Mouse (Mus musculus) small intestine, adult 2 months (tissue): ENCODE results near the gene Eddm3b. TPM values are rescaled to one million over a fixed set of nuclear protein-coding genes. Genes with fewer than 3 reads are reported as not detected.

Source experiments
- H3K27ac ChIP-seq: fragments of 200-500 bp; 2 replicates; pipeline ENCODE4 v1.5.1; 2012; ENCODE audit warnings: low read depth, low read length, control low read depth, inconsistent platforms; ENCODE audit not compliant: insufficient read depth
- H3K27me3 ChIP-seq: fragments of 200-500 bp; 2 replicates; pipeline ENCODE4 v1.6.1; 2012; ENCODE audit warnings: mild to moderate bottlenecking, moderate library complexity, low read length, inconsistent platforms; ENCODE audit not compliant: control insufficient read depth, insufficient read depth
- H3K36me3 ChIP-seq: fragments of 200-500 bp; 2 replicates; pipeline ENCODE4 v1.6.1; 2012; ENCODE audit warnings: mild to moderate bottlenecking, low read length, control low read depth, inconsistent platforms; ENCODE audit not compliant: control insufficient read depth, insufficient read depth
- H3K4me1 ChIP-seq: fragments of 200-500 bp; 2 replicates; pipeline ENCODE4 v1.6.1; 2012; ENCODE audit warnings: low read length, inconsistent platforms, mixed read lengths; ENCODE audit not compliant: control insufficient read depth, insufficient read depth, insufficient read length
- H3K4me3 ChIP-seq: fragments of 200-500 bp; 2 replicates; pipeline ENCODE4 v1.5.1; 2012; ENCODE audit warnings: low read depth, mild to moderate bottlenecking, control low read depth, inconsistent platforms, low read length, moderate library complexity
- CTCF ChIP-seq: fragments of 200-500 bp; IDR thresholded peaks from 2 replicates; pipeline ENCODE4 v1.5.1; 2012; ENCODE audit warnings: low read depth, mild to moderate bottlenecking, control low read depth, inconsistent platforms, low read length, moderate library complexity, mixed read lengths; ENCODE audit not compliant: insufficient replicate concordance, insufficient read length; ENCODE audit errors: extremely low read depth
- POLR2A ChIP-seq: fragments of 200-500 bp; IDR thresholded peaks from 2 replicates; pipeline ENCODE4 v1.6.1; 2012; ENCODE audit warnings: low read depth, mild to moderate bottlenecking, control low read depth, inconsistent platforms, low read length, moderate library complexity
- WGBS: fragments of 180-500 bp; shearing (Covaris S2); methylation state at CpG from one replicate; pipeline ENCODE4 v1.1.7; 2018; 5-methylcytosine and 5-hydroxymethylcytosine counted together
- polyA plus RNA-seq: library from polyadenylated mRNA; depleted of rRNA; stranded (reverse); fragments of >200 nt; gene quantifications from 2 replicates; pipeline ENCODE4 v1.2.3, GENCODE M21; 2012

Gene Eddm3b
- polyA plus RNA-seq, 1 experiment: not detected

DNA sequence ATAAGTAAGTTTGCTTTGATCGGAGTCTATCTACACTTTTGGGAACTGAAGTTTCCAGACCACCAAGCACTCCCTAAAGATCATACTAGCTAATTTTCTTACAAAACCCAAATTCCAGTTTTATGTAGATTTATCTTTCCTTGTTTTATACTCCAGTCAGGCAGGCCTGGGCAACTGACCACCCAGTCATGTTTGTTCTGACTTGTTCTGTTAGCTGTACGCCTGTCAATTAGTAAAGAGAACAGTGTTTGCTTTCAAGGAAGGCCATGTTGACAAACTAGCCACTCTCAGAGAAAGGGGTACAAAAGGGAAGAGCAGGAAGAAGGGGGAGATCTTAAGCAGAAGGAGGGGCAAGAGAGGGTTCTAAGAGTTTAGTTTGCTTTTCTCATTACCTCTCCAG is 9.9 kb upstream of the Eddm3b start:
- peaks cover 10% of the 10 kb centered on the region for H3K36me3 ChIP-seq
- H3K4me3 ChIP-seq: no peak overlapping the region
- no peak for TF ChIP-seq POLR2A
- H3K27ac ChIP-seq: no peak overlapping the region
- WGBS: 93% methylated on average over 2 of the region's 2 CpGs
- no peaks in the 10 kb centered on the region for H3K27me3 ChIP-seq
- no peaks in the 10 kb centered on the region for H3K4me1 ChIP-seq

DNA sequence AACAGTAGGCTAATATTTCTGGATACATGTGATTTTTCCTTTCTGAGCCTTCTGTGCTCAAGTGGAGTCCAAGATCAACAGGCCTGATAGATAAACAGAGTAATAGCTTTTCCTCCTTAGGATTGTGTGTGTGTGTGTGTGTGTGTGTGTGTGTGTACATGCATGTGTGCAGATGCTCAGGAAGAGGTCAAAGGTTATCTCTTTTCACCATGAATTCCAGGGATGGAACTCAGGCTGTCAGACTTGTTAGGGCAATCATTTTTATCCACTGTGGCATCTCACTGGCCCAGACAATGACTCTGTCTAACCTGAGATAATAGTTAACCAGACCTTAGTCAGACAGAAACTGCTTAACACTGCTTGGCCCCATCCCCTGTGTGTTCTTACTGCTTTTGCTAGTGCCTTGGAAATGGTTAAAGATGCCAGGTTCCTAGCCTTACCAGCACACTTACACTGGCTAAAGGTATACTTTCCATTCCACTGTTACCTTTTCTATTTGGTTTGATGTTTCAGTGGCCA is 7.7 kb upstream of the Eddm3b start:
- Histone ChIP-seq H3K4me1 (no peaks in the 10 kb centered on the region), H3K36me3 (peaks cover 10% of the 10 kb centered on the region), H3K27me3 (no peaks in the 10 kb centered on the region), H3K4me3 (no peak overlapping the region), H3K27ac (peak overlapping the region; percentile 40; the same call in 1 of the 2 replicates)
- TF ChIP-seq CTCF (no peak), POLR2A (no peak)

DNA sequence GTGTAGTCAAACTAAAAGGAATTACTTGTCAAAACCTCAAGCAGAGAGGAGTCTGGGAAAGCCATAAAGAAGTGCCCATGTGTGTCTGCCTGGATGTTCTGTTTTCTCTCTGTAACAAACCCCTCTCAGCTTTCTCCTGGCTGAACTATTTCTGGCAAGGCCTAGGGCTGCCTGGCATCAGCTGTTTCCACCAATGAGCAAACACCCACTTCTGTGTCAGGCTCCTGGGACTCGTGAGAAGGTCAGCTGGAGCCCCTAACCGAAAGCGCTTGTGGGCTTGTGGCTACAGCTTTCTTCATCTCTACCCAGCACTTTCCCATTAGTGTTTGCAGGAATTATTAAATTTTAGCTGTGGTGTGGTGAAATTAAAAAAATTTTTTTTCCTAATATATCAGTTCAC is 2.3 kb upstream of the Eddm3b start:
- H3K36me3 ChIP-seq: no peaks in the 10 kb centered on the region
- H3K4me1 ChIP-seq: no peaks in the 10 kb centered on the region
- no peaks in the 10 kb centered on the region for H3K27me3 ChIP-seq
- TF ChIP-seq CTCF (no peak), POLR2A (no peak)
- no peak overlapping the region for H3K27ac ChIP-seq
- 69% methylated on average over 3 of the region's 3 CpGs for WGBS
- H3K4me3 ChIP-seq: no peak overlapping the region

DNA sequence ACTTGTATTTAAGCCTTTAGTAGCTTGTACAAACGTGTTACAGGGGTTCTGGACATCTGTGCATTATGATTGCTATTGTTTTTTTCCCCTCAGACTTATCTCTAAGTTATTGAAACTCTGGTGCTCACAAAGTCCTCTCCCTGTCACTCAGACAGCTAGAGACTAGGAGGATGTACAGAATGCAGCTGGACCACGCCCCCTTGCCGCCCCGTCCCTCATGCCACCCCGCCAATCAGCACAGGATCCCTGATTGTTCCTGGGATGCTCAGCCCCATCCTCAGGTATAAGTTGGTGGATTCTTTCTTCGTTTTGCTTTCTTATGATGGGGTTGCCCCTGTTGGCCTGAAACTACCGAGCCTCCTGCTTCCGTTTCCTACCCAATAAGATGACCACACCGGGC is 750 bp upstream of the Eddm3b start:
- H3K4me1 ChIP-seq: no peaks in the 10 kb centered on the region
- WGBS: 65% methylated on average over 9 of the region's 9 CpGs

DNA sequence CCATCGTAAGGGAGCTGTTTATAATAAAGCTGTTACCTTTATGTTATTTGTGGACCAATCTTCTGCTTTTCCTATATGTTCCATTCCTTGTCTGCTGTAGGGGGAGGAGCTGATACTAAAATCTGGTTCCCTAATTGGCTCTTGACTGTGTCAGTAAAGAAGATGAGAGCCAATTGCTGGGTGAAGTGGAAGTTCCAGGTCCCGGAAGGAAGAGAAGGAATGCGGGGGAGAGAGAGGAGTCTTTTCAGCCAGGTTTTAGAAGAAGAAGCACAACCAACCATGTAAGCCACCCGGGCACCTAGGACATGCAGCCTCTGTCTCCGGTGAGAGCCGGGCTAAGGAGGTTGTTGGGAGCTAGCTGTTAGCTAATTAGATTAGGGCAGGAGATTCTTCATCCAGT is 11.5 kb downstream of the Eddm3b start:
- no peak overlapping the region for H3K4me3 ChIP-seq
- no peaks in the 10 kb centered on the region for H3K27me3 ChIP-seq
- H3K36me3 ChIP-seq: no peaks in the 10 kb centered on the region
- H3K4me1 ChIP-seq: peaks cover 7% of the 10 kb centered on the region; the same call in 1 of the 2 replicates
- H3K27ac ChIP-seq: no peak overlapping the region
- TF ChIP-seq CTCF (no peak), POLR2A (no peak)
- 92% methylated on average over 6 of the region's 6 CpGs for WGBS

More for the DNA sequence above, 750 bp upstream of the Eddm3b start:
- Histone ChIP-seq H3K27ac (no peak overlapping the region), H3K4me3 (no peak overlapping the region), H3K36me3 (no peaks in the 10 kb centered on the region), H3K27me3 (no peaks in the 10 kb centered on the region)
- TF ChIP-seq POLR2A: no peak
- TF ChIP-seq CTCF: no peak

DNA sequence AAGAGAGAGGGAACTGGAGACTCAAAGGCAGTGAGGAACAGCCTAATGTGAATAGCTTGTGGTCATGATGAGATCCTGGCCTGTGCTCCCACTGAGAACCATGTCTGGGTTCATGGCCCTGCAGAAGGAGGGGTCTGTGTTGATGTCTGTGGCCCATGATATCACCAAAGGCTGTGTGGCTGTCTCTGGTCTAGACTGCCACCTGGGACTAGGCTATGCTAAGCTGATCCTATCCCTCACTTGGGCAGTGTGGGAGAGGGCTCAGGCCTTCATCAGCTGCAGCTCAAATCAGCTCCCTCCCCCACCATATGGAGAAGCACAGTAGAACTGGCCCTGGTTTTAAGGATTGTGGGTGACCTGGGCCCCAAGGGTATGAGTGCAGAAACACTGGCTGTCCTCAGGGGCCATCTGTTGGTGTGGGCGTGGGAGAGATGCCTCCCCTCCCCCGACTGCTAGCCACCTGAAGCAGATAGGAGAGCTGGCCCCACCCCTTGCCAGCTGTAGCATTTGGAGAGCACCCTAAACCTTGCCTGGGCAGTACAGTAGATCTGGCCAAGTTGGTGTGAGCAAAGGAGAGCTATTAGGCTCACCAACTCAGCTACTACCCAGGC is 13.5 kb downstream of the Eddm3b start:
- TF ChIP-seq CTCF (no peak), POLR2A (no peak)
- Histone ChIP-seq H3K27me3 (no peaks in the 10 kb centered on the region), H3K4me3 (no peak overlapping the region), H3K36me3 (no peaks in the 10 kb centered on the region), H3K27ac (peak overlapping the region; percentile 10; the same call in 1 of the 2 replicates), H3K4me1 (peaks cover 7% of the 10 kb centered on the region; the same call in 1 of the 2 replicates)
- WGBS: 27% methylated on average over 2 of the region's 2 CpGs

DNA sequence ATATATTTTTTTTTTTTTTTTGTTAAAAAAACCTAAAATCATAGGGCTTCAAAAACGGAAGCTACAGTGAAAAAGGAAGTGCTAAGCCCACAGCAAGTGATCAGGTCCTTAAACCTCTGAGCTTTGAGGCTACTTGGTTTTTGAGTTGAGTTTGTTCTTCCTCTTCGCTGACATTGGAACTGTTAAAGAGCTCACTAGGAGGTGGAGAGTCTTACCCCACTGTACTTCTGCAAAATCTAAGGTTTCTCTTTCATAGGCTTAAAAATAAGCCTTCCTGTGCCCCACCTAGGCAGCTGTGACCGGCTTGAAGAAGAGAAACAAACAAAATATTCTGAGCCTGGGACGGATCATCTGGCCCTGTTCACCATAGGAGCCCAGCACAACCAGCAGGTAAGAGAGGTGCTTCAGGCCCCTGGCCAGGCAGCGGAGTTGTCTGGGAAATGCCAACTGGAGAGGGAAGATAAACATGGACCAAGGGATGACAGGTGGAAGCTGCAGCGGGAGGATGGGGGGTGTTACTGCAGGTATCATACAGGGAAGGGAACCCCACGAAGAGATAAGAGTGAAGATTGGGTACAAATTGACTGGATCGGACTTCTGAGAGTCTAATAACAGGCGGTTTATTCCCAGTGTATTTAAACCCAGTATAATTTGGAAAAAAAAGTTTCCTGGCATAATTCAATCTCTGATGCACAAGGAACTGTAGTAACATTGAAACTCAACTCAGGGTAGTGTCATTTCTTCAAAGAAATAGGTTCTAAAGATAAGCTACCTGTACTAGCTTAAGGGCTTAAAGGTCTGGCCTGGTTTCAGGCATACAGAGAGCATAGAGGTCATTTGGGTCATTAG is 14.8 kb downstream of the Eddm3b start:
- TF ChIP-seq CTCF: no peak
- TF ChIP-seq POLR2A: no peak
- H3K4me1 ChIP-seq: peaks cover 7% of the 10 kb centered on the region; the same call in 1 of the 2 replicates
- no peaks in the 10 kb centered on the region for H3K36me3 ChIP-seq
- H3K27me3 ChIP-seq: no peaks in the 10 kb centered on the region
- peak overlapping the region; percentile 55 for H3K4me3 ChIP-seq
- peak overlapping the region; percentile 59 for H3K27ac ChIP-seq
- WGBS: 60% methylated on average over 9 of the region's 9 CpGs
